Mouse (Mus musculus): ENCODE data around the gene Top2a. TPM values are rescaled to one million over a fixed set of nuclear protein-coding genes. Genes with fewer than 3 reads are reported as not detected.
A peak's percentile ranks its signal among the peaks of the same experiment; 100 is the strongest.

Gene Top2a
- 0.92 and 1.7 TPM in 2 replicates for polyA plus RNA-seq (2012; rRNA removed)

GRCm38 (mm10) chr11:99023500-99024467 lies at the start of gene Top2a:
Gene Top2a (minus strand): TSS chr11:99024189.
- DNase-seq (ENCODE audit: low read depth), result peak; percentile 100

GRCm38 (mm10) chr11:99073781-99074180 lies 49.8 kb upstream of the Top2a start:
- no peak for DNase-seq (ENCODE audit: low read depth)

GRCm38 (mm10) chr11:99071866-99072265 lies 47.9 kb upstream of the Top2a start:
- DNase-seq (ENCODE audit: low read depth), result no peak

- no peak for DNase-seq (ENCODE audit: low read depth)
These were observed 44.5 kb upstream of the Top2a start for GRCm38 (mm10) chr11:99068455-99068854.

DNA sequence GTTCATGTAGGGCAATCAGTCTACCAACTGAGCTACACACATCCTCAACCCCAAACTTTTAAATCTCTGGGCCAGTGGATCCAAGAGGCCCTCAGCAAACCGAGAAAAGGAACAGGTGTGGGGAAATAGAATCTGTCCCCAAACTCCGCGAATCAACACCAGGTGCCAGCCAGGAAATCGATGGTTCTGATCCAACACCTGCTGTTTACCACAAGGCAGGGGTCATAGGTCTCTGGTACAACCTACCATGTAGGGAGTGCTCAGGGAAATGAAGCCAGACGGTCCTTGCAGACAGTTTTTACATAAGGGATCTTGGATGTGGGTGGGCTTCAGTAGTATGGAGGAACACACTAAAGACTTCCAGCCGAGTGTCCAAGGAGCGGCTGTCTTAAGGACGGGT lies 43.6 kb upstream of the Top2a start:
- no peak for DNase-seq (ENCODE audit: low read depth)

DNA sequence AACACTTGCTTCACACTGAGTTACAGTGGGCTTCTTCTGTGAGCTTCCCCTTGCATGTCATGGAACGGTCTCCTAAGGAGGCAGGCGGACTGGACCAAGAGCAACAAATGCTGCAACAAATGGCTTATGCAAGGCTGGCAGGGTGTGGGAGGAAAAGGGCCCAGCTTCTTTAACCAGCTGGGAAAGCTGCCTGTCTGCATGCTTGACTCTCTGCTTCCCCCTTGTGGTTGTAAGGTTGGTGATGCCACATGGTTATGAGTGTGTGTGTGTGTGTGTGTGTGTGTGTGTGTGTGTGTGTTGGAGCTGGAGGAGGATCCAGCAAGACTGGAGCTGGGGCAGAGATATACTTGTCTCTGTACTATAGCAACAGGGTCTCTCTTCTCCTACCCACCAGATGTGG lies 42.0 kb upstream of the Top2a start:
- no peak for DNase-seq (ENCODE audit: low read depth)

DNA sequence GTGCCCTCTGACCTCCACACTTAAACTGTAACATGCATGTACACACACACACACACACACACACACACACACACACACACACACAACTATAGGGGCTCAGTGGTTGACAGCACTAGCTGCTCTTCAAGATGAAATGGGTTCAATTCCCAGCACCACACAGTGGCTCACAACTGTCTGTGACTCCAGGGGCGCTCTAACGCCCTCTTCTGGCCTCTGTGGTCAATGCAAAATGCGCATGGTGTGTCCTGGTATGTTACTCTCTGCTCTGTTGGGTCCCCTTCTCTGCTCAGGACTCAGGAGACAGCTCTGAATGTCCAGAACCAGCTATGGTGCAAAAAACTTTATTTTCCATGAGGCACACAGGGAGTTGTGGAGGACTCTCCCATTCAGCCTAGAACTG lies 41.4 kb upstream of the Top2a start:
- DNase-seq (ENCODE audit: low read depth), result no peak

GRCm38 (mm10) chr11:99063406-99064131 lies 39.6 kb upstream of the Top2a start:
- no peak for DNase-seq (ENCODE audit: low read depth)

- no peak for DNase-seq (ENCODE audit: low read depth)
These were observed 38.7 kb upstream of the Top2a start for GRCm38 (mm10) chr11:99062661-99063060.

DNA sequence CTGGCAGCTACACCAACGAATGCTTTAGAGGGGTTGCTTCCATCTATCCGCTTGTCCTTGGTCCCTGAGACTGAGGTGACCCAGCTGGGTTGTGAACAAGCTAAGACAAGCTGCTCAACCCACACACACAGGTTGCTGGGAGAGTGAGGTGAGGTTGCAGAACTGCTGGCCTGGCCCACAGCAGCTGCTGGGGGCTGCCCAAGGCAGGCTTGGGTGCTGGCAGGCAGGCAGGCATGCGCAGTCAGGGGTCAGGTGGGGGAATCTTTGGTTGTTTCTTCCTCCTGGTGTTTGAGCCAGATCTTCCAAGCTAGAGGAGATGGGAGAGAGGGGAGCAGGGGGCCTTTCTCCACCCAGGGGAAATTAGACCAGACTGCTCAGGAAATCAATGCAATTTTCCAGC lies 36.4 kb upstream of the Top2a start:
- no peak for DNase-seq (ENCODE audit: low read depth)

DNA sequence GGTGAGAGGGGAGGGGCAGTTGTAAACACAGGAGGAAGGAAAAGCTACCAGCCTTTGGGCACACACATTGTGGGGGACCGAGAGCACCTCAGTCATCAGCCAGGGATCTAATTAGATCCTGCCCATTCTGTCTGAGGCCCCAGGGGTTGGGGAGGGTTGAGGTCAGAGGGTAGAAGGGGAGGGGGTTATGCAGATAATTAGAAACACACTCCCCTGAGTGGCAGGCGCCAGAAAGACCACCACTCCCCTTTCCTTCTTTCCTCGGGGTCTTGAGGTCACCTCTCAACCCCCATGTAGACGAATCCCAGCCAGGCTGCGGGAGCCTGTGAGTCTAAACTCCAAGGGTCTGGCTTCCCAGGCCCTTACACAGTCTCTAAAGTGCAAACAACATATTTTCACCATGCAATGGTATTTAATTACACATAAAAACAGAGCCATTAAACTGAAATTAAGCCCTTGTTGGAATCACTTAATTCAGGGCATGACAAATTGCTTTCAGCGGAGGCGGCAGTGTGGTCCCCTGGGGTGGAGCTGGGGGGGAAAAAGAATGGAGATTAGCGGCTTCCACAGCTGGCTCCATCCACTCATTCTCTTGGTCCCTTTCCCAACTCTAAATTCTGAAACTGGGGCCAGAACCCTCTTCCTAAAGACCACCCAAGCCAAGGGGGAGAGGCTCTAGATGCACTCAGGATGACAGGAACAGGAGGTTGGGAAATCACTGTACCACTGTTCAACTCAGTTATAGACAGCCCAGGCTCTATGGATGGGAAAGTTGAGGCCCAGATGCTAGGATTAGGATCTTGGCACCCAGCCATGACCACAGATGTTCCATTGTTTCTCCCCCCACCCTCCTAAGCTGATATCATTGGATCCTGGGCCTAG lies 31.8 kb upstream of the Top2a start:
- DNase-seq (ENCODE audit: low read depth), result no peak

GRCm38 (mm10) chr11:99055143-99055542 lies 31.2 kb upstream of the Top2a start:
- DNase-seq (ENCODE audit: low read depth), result no peak

DNA sequence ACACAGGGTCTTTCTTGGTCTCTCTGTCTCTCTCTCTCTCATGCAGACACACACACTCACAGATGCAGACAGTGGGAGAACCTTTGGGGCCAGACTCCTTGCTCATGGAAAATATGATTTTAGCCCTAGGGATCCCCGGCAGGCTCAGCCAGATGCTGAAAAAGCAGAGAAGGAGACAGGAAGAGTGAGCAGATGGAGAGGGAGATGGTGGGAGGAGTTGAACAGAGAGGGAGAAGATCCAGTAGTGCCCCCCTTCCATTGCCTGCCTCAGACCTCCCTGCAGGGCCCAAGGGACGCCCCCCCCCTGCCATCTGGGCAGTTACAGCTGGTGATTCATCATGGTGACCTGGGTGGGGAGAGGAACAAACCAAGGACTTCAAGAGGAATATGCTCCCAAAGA lies 23.7 kb upstream of the Top2a start:
- no peak for DNase-seq (ENCODE audit: low read depth)

- DNase-seq (ENCODE audit: low read depth), result no peak
These were observed 23.1 kb upstream of the Top2a start for GRCm38 (mm10) chr11:99047120-99047519.

- no peak for DNase-seq (ENCODE audit: low read depth)
These were observed 21.3 kb upstream of the Top2a start for GRCm38 (mm10) chr11:99045159-99045889.

DNA sequence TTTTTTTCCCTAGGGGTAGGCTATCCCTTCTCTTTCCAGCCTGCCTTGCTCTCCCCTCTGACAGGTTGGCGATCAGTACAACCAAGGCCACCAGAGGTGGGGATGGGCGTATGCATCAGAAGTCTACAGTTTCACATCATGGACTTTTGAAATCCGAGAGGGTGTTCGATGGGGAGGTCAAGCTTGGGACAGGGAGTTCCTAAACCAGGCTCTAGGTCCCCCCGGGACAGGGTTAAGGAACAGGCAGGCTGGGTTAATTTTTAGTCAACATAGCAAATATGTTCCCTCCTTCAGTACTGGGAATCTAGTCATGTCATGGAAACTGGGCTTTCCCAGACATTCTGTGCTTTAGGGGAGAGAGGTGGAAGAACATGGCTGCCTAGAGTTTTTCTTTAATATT lies 20.3 kb upstream of the Top2a start:
- DNase-seq (ENCODE audit: low read depth), result no peak

DNA sequence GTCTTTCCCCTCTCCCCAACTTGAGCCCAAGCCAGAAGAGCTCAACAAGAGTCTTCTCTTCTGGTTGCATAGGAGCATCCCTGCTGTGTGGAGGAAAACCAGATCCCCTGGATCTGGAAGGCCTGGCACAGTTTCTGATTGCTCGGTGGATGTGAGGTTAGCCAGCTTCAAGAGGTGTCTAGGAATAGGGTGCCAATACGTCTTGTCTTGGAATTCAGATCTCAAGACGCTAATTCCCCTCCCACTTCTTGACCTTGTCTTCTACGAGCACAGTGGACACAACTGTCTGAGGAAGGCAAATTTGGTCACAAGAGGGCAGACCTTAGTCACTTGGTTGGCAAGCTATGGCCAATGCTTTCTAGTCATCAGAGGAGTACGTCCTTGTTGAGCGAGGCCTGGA lies 19.6 kb upstream of the Top2a start:
- DNase-seq (ENCODE audit: low read depth), result no peak

DNA sequence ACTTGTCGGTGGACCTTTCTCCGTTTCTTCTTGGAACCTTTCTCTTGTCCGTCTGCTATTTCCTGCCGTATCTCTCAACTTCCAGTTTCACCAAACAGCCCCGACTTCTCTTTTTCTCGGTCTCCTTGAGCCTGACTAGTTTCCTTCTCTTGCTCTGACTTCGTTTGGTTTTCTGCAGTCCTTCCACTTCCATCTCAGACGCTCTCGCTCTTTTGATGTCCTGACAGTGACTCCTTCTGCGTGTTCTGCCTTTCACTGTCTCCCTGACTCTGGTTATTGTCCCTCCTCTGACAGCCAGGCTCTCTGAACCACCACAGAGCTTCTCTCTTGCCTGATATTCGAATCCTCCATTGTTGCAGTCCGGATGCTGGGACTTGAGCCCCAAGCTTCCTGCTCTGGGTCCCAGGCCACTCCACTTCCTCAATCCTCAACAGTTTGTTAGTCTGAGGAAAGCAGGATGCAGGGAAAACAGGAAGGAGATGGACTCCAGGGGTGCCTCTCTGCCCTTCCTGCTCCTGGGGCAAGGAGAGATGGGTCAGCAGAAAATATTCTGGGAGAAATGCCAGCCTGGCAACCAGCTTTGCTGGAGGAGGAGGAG lies 18.9 kb upstream of the Top2a start:
- DNase-seq (ENCODE audit: low read depth), result no peak

GRCm38 (mm10) chr11:99041841-99042780 lies 18.1 kb upstream of the Top2a start:
- no peak for DNase-seq (ENCODE audit: low read depth)

Measured in gonadal fat pad, adult 2 months (tissue).